Mouse (Mus musculus) neural tube, embryonic 11.5 days (tissue): ENCODE measurements around the gene Atxn7l2. TPM values are rescaled to one million over a fixed set of nuclear protein-coding genes. Genes with fewer than 3 reads are reported as not detected.
A peak's percentile ranks its signal among the peaks of the same experiment; 100 is the strongest.

ENCODE experiments used
- ATAC-seq: fragments of 200-750 bp; cut with Nextera tagmentation; 2 replicates; pipeline ENCODE4 v1.8.0; 2017; ENCODE audit warnings: moderate number of reproducible peaks, mild to moderate bottlenecking, moderate TSS enrichment, moderate library complexity; ENCODE audit not compliant: insufficient read depth, low FRiP score, low TSS enrichment
- DNase-seq: peaks from one replicate; pipeline ENCODE4 v3.0.0-alpha.2; 2015; ENCODE audit warnings: low spot score
- H3K27ac ChIP-seq: fragments of 300-500 bp; sonication (generic); 2 replicates; pipeline ENCODE4 v1.5.1; 2014; ENCODE audit warnings: low read depth, mild to moderate bottlenecking, low read length
- H3K27me3 ChIP-seq: fragments of 300-500 bp; sonication (generic); 2 replicates; pipeline ENCODE4 v1.6.1; 2014; ENCODE audit warnings: mild to moderate bottlenecking, low read length, mixed read lengths; ENCODE audit not compliant: control insufficient read depth, insufficient read depth
- H3K36me3 ChIP-seq: fragments of 300-500 bp; sonication (generic); 2 replicates; pipeline ENCODE4 v1.6.1; 2014; ENCODE audit warnings: mild to moderate bottlenecking, low read length, moderate library complexity, mixed read lengths; ENCODE audit not compliant: control insufficient read depth, insufficient read depth
- H3K4me1 ChIP-seq: fragments of 300-500 bp; sonication (generic); 2 replicates; pipeline ENCODE4 v1.6.1; 2014; ENCODE audit warnings: low read length, mixed read lengths; ENCODE audit not compliant: control insufficient read depth, insufficient read depth
- H3K4me2 ChIP-seq: fragments of 300-500 bp; sonication (generic); 2 replicates; pipeline ENCODE4 v1.6.1; 2014; ENCODE audit warnings: low read depth, mild to moderate bottlenecking, moderate library complexity
- H3K4me3 ChIP-seq: fragments of 300-500 bp; sonication (generic); 2 replicates; pipeline ENCODE4 v1.5.1; 2014; ENCODE audit warnings: low read depth, low read length
- H3K9ac ChIP-seq: fragments of 300-500 bp; sonication (generic); 2 replicates; pipeline ENCODE4 v1.6.1; 2014; ENCODE audit warnings: mild to moderate bottlenecking, low read length
- H3K9me3 ChIP-seq: fragments of 300-500 bp; sonication (generic); 2 replicates; pipeline ENCODE4 v1.6.1; 2016; ENCODE audit warnings: low read length; ENCODE audit not compliant: control insufficient read depth
- whole genome bisulfite sequencing: fragments of 180-500 bp; shearing (Covaris S2); extraction: QIAGEN DNeasy Blood & Tissue Kit; methylation state at CpG from one replicate; pipeline ENCODE4 v1.1.7; 2014; 5-methylcytosine and 5-hydroxymethylcytosine counted together
- polyA plus RNA-seq: library from polyadenylated mRNA; unstranded; fragments of >200 nt; fragmentation: Nextera tagmentation; extraction: Ambion mirVana; gene quantifications from 2 replicates; pipeline ENCODE4 v1.2.1, GENCODE M21; 2014

Gene Atxn7l2
- polyA plus RNA-seq, 1 experiment from 2014 or later = 21.1 TPM

- ATAC-seq (no peak), DNase-seq (no peak)
- no peak overlapping the region for H3K9ac ChIP-seq
- WGBS = 61% methylated on average over 20 of the region's 20 CpGs
- no peaks in the 10 kb centered on the region for H3K36me3 ChIP-seq
- no peak overlapping the region for H3K27ac ChIP-seq
- peak overlapping the region; percentile 70 for H3K4me3 ChIP-seq
- H3K4me2 ChIP-seq = peak overlapping the region; percentile 92
- no peaks in the 10 kb centered on the region for H3K9me3 ChIP-seq
- no peaks in the 10 kb centered on the region for H3K27me3 ChIP-seq
- H3K4me1 ChIP-seq = no peaks in the 10 kb centered on the region
Observed at GRCm38 (mm10) chr3:108187111-108187795, 23.5 kb downstream of the Atxn7l2 start.

- peak within 1 kb of the TSS; percentile 70 for H3K4me3 ChIP-seq
- H3K36me3 ChIP-seq = no peaks in the 10 kb centered on the region
- H3K27me3 ChIP-seq = no peaks in the 10 kb centered on the region
- no peaks in the 10 kb centered on the region for H3K4me1 ChIP-seq
- peak within 1 kb of the TSS; percentile 92 for H3K4me2 ChIP-seq
- no peak within 1 kb of the TSS for H3K27ac ChIP-seq
- under 1% methylated on average over 87 of the region's 100 CpGs for WGBS
- ATAC-seq (peak; percentile 81), DNase-seq (peak; percentile 77)
- no peaks in the 10 kb centered on the region for H3K9me3 ChIP-seq
- peak within 1 kb of the TSS; percentile 72 for H3K9ac ChIP-seq
Observed at GRCm38 (mm10) chr3:108186098-108187047, 24.4 kb downstream of the Atxn7l2 start, which contains the start of gene Amigo1. TSS of gene Amigo1 (plus strand) at chr3:108186335.

- H3K27ac ChIP-seq = no peak overlapping the region
- WGBS = 4% methylated on average over 16 of the region's 16 CpGs
Observed at GRCm38 (mm10) chr3:108185460-108186097, 25.2 kb downstream of the Atxn7l2 start.

GRCm38 (mm10) chr3:108184742-108185141, 26.0 kb downstream of the Atxn7l2 start:
- Histone ChIP-seq H3K27me3 (no peaks in the 10 kb centered on the region), H3K27ac (no peak overlapping the region), H3K4me1 (no peaks in the 10 kb centered on the region), H3K9ac (no peak overlapping the region), H3K9me3 (no peaks in the 10 kb centered on the region), H3K36me3 (no peaks in the 10 kb centered on the region), H3K4me2 (no peak overlapping the region), H3K4me3 (no peak overlapping the region)
- DNase-seq (no peak), ATAC-seq (no peak)
- 80% methylated on average over 3 of the region's 3 CpGs for WGBS

More at GRCm38 (mm10) chr3:108185460-108186097, 25.2 kb downstream of the Atxn7l2 start:
- Histone ChIP-seq H3K9ac (no peak overlapping the region), H3K27me3 (no peaks in the 10 kb centered on the region), H3K9me3 (no peaks in the 10 kb centered on the region), H3K36me3 (no peaks in the 10 kb centered on the region), H3K4me2 (peak overlapping the region; percentile 92), H3K4me1 (no peaks in the 10 kb centered on the region), H3K4me3 (peak overlapping the region; percentile 70)
- DNase-seq (no peak), ATAC-seq (no peak; the same call in 1 of the 2 replicates)

GRCm38 (mm10) chr3:108180514-108180913, 30.2 kb downstream of the Atxn7l2 start:
- no peak overlapping the region for H3K27ac ChIP-seq
- 64% methylated on average over 2 of the region's 2 CpGs for WGBS
- no peaks in the 10 kb centered on the region for H3K4me1 ChIP-seq
- H3K4me2 ChIP-seq = no peak overlapping the region
- no peak overlapping the region for H3K4me3 ChIP-seq
- no peak for DNase-seq
- no peak overlapping the region for H3K9ac ChIP-seq
- no peak for ATAC-seq
- no peaks in the 10 kb centered on the region for H3K9me3 ChIP-seq
- H3K36me3 ChIP-seq = no peaks in the 10 kb centered on the region
- no peaks in the 10 kb centered on the region for H3K27me3 ChIP-seq

GRCm38 (mm10) chr3:108178756-108179715, 31.7 kb downstream of the Atxn7l2 start:
- Histone ChIP-seq H3K9ac (no peak overlapping the region), H3K4me3 (no peak overlapping the region), H3K4me1 (0 out of 2 replicates have a peak, but pooled peaks cover 5% of the 10 kb centered on the region), H3K9me3 (no peaks in the 10 kb centered on the region), H3K4me2 (no peak overlapping the region), H3K27ac (no peak overlapping the region), H3K36me3 (no peaks in the 10 kb centered on the region), H3K27me3 (no peaks in the 10 kb centered on the region)
- DNase-seq (no peak), ATAC-seq (no peak)
- WGBS = 88% methylated on average over 7 of the region's 7 CpGs

- Histone ChIP-seq H3K36me3 (no peaks in the 10 kb centered on the region), H3K27me3 (no peaks in the 10 kb centered on the region), H3K4me3 (no peak overlapping the region), H3K9me3 (no peaks in the 10 kb centered on the region), H3K9ac (0 out of 2 replicates have a peak overlapping the region, but pooled peaks have one; percentile 15), H3K4me1 (0 out of 2 replicates have a peak, but pooled peaks cover 5% of the 10 kb centered on the region), H3K27ac (peak overlapping the region; percentile 49), H3K4me2 (no peak overlapping the region)
- DNase-seq (no peak), ATAC-seq (0 out of 2 replicates have a peak, but pooled peaks have one; percentile 48)
- 23% methylated on average over 13 of the region's 14 CpGs for WGBS
Observed at GRCm38 (mm10) chr3:108174672-108175531, 35.8 kb downstream of the Atxn7l2 start.
